Mouse (Mus musculus): Measurements from ENCODE around the gene Gse1.

Gene Gse1

DNA sequence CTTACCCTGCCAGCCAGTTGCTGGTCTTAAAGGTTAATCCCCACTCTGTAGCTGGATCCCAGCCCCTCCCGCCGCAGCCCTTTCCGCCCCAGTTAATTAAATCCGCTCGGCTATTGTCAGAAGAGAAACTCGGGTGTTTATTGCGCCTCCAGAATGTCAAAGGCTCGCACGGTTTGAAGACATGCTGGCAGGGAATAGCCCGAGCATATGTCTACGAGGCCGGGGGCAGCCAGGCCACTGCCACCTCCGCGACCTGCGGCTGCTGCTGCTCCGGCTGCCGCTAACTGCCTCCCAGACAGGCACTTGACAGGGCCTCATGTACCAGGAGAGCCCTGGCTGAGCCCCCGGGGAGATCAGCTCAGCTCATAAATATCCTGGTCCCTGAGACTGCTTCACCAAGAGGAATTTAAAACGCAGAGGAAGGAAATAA lies 276.8 kb downstream of the Gse1 start:
- peak; percentile 55 to 64 for DNase-seq

DNA sequence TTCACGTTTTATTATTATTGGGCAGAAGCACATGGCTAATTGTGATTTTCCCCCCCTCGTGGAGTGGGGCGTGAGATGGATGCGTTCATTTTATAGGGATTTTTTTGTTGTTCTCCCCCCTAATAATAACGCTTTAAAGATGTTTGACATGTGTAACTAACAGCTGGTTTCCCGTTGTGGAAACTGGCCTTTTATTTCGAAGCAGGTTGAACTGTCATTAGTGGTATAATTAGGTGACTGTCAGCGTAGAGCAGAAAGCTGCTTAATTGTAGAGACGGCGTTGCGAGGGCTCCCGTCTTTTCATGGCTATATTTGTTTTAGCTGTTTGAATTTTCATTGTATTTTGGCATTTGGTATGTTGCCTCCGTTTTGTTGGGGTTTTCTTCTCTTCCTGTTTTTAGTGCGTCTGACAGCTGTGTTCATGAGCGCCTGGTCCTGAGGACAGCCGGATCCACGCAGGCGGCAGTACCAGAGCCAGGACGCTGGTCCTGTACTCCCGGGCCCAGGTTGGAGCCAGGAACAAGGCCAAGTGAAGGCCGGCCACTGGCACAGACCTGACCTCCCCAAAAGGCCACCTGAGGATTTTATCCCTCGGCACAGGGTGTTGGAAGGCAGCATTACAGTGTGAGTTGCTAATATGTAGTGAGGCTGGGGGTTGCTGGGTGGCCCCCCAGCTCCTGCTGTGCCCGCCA lies 277.5 kb downstream of the Gse1 start:
- DNase-seq = peak in 1 of 2 experiments; percentile 51

DNA sequence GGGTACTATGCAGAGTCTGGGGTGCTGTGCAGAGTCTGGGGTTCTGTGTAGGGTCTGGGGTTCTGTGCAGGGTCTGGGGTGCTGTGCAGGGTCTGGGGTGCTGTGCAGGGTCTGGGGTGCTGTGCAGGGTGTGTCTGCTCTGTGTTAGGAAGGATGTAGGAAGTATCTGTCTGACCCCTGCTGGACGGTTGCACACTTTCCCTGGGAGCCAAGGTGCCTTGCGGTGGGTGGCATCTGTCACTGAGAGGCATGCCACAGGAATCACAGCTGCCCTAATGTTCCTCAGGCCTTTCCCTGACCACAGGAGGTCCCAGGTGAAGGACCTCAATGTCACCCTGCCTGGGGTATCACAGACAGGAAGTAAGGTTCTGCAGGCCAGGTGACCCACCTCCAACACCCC lies 278.3 kb downstream of the Gse1 start:
- DNase-seq = peak; percentile 61 to 69

DNA sequence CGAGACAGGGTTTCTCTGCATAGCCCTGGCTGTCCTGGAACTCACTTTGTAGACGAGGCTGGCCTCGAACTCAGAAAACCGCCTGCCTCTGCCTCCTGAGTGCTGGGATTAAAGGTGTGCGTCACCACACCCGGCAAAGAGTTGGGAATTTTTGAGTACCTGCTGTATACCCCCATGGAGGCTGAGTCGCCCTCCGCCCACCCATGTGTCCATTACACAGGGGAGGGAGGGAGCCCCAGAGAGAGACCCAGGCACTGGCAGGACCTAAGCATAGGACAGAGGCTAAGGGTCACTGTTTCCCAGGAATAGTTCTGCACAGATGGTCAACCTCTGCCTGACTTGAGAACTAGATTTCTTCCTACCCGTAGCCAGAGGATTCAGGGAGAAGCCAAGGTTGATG lies 279.0 kb downstream of the Gse1 start:
- no peak for DNase-seq

DNA sequence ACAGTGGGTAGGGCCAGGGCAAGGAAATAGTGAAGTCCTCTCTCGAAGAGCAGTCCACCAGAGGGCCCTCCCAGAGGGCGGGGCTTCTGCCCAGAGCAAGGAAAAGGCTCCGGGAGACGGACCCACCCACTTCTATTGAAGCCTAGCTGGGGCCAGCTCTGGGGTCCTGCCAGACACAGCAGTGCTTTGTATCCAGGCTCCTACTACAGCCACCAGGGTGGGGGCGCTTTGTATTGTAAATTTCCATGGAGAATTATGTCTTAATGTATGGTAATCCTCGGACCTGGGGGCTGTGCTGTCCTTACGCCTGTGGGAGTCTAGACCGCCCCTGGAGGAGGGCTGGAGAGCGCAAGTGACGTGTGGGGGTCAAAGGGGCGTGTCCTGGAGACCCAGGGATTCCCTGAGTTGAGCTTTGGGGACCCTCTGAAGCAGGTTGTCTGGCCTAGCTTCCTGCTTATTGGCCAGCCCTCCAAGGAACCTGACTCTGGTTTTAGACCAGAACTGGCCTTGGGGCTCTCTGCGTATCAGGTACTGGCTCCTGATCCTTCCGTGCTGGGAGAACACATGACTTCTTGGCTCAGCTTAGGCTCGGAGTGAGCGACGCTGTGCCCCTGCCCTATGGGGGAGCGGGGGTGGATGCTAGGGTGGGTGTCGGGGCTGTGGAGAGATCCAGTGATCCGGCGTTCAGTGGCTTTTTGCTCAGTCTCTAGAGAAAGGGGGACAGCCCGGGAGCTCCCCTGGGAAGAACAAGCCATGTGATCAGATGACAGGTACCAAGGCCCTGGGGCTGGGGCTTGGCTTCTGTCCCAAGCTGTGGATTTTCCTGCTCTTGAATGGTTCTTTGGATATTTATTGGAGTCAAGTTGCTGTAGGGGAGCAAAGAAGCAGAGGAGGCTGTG lies 281.1 kb downstream of the Gse1 start:
- DNase-seq = no peak

DNA sequence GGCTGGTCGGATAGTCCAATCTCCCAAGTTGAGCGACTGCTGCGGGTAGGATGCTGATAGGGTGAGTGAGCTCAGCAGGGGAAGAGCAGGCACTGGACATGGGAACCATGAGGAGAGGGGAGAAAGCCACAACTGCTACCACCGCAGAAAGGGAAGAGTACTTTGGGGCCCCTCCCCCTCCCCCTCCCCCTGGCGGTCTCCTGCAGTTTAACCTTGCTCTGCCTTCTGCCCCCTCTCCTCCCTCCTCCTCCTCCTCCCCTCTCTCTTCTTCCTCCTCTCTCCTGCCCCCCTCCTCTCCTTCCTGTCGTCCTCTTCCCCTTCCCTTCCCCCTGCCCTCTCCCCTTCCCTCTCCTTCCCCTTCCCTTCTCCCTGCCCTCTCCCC lies 281.8 kb downstream of the Gse1 start:
- DNase-seq = no peak

DNA sequence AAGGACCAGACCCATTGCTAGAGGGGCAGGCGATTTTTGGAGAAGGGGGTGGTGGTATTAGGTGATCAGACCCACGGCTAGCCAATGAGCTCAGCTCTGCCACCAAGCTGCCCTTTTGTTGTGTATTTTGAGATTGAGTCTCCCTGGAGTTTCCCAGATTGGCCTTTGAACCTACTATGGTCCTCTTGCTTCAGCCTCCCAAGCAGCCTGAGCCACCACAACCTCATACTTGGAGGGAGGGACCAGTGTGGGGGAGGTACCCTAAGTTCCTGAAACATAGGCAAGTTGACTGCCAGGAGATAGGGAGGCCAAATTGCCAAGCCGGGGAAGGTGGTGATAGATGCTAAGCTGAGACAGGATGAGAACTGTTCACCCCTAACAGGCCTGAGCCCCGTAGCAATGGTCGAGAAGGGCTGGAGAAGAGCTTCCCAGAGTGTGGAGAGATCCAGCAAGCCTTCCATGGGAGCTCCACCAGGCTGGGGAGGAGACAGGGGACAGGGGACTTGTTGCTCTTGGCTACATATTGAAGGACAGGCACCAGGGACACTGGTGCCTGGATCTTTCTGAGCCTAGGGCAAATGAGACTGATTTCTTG lies 282.7 kb downstream of the Gse1 start:
- DNase-seq = no peak

DNA sequence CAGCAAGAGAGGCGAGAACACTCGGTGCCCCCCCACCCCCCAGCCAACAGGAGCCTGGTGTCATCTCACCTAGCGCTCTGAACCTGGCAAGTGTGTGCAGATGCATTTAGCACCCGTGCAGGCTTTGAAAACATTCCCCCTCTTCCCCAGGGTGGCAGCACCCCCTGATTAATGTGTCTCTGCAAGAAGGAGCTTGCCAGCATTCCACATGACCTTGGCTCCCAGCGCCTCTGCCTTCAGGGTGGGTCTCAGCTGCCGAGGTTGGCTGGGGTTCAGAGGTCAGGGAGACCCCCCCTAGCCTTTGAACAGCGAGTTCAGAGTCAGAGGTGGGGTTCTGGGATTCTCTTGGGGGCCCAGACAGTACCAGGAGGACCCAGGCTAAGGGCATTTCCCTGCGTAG lies 283.5 kb downstream of the Gse1 start:
- no peak for DNase-seq

DNA sequence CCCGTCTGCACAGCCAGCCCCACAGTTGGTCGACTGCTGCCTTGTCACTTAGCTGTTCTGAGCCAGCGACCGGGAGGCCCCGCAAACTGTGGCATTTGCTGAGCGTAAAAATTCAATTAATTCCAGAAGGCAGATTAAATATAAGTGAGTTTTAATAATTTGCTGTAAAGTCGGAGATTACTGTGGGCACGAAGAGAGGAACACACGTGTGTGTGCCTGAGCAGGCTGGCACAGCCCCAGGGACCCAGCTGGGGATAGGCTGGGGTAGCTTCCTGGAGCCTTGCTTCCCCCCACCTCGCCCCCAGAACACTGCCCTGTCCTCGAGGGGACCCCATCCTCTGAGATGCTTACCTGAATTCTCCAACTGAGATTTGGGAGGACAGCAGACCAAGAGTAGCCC lies 284.1 kb downstream of the Gse1 start:
- peak in 1 of 2 experiments; percentile 39 for DNase-seq

DNA sequence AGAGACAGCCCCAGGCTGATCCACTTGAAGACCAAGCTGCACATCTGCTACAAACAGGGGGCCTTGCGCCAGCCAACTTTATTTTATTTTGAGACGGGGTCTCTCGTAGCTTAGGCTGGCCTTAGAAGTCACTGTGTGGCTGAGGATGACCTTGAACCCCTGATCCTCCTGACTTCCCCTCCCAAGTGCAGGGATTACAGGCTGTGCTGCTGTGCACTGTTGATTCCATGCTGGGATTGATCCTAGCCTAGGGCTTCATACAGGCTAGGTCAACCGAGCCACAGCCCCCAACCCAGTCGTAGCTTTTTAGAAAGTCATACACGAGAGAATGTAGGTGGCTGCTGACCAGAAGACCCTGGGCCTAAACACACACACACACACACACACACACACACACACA lies 284.9 kb downstream of the Gse1 start:
- DNase-seq = no peak

DNA sequence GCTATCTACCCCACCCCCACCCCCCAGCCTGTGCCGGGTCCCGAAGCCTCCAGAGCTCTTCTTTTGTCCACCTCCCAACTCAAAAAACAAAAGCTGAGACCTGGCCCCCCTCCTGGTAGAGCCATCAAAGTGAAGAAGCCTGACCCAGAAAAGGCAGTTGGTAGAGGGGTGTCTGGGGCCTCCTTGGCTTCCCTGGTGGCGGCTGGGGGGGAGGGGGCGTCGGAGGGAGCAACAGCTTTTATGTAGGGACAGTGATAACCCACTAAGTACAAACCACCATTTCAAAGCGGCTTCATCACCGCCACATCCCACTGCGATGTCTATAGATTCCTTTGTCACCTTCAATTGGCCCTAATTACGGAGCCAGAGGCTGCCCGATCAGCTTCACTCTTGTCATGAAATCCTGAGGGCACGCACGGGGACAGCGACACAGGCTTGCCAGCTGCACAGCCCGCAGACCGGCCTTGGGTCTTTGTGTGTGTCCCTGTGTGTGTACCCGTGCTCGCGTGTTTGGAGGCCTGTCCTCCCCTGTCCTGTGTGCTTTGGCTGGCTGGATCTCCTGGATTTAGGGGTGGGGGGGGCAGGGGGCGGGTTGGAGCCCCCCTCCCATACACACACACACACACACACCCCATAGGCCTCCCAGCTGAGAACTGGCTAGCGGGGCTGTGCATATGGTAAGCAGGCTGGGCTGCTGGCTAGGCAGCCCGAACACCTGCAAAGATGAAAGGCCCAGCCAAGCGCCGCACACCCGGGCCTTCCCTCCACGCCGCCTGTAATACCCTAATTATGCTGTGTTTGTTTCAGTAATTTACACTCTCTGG lies 285.6 kb downstream of the Gse1 start:
- DNase-seq = peak; percentile 61 to 71

DNA sequence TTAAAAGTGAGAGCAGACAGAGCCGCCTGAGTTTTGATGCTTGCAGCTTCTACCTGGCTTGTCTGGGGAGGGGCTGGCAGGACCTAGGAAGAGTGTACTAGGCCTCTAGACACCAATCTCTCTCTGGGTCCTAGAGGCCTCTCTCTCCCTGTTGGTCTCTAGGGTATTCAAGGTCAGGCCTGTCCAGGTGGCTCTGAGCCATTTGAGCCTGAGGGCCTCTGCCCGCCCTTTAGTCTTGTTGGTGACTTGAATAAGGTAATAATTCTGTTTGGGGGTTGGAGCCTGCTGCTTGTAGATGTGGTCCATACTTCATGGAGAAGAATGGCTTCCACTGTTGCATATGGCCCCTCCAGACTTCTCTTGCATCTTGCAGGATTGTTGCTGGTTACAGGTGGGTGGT lies 287.0 kb downstream of the Gse1 start:
- DNase-seq = no peak

DNA sequence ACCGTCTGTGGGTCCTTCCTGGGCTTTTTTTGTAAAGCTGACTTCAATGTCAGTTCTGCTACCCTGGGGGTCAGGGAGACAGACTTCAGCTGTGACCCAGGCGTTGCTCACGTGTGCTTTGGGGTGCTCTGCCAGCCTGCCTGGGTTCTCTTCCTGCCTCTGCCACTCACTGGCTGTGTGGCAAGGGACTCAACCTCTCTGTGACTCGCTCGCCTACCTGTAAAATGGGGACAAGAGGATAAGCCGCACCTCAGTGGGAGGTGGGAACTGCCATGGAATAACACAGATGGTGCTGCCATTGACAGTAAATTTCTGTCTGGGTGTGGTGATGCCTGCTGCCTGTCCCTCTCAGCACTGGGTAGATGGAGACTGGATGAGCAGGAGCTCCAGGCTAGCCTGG lies 287.4 kb downstream of the Gse1 start:
- no peak for DNase-seq

DNA sequence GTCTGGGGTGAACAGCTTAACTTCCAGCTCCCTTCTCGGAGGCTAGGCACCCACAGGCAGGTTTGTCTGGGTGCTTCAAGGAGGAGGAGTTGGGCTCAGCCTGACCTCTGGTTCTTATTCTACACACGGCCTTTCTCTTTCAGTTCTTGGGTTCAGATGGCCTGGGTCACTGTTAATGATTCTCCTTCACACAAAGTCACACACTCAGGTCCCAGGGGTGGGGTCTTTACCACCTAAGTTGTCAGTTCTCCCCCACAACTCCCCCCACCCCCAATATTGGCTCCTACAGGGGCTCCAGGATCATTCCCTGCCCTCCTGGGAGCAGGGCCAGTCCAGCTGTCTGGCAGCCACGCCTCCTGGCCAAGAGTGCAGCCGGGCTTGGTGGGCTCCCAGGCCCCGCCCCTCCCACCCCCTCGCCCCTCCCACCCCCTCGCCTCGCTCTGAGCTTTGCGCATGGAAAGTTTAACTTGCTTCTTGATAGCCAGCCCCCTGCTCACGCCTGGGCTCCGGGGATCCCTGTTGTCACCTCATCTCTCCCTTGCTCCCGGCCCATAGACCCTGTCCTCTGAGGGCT lies 288.0 kb downstream of the Gse1 start:
- no peak for DNase-seq

DNA sequence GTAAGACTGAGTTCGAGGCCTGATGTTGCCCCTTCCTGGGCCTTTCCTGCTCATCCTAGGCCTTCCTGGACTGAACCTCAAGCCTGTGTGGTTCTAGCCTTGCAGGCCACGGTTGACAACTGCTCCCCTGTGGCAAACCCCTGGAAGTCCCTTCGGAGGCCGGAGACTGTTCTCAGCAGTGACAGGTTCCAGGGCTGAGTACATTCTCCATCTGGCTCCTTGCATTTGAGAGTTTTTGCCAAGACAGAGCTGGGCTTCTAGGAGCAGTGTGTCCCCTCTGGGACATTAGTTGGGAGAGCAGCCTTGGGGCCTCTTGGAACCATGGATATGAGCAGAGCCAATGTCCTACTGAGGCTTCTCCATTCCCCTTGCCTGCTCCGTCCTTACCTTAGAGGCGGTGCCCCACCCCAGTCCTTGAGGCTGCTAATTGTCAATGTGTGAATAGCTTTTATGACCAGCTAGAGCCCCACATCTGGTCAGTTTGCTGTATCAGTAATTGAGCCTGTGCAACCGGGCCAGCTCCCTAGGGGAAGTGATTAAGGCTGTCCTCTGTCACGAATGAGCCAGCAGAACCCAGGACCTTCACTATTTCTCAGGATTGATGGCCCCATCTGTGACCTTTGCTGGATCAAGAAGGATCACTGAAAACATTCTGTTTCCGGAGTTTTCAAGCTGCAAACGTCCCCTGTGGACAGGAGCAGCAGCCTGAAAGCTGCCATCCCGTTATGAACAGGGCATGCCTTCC lies 289.6 kb downstream of the Gse1 start:
- no peak for DNase-seq

DNA sequence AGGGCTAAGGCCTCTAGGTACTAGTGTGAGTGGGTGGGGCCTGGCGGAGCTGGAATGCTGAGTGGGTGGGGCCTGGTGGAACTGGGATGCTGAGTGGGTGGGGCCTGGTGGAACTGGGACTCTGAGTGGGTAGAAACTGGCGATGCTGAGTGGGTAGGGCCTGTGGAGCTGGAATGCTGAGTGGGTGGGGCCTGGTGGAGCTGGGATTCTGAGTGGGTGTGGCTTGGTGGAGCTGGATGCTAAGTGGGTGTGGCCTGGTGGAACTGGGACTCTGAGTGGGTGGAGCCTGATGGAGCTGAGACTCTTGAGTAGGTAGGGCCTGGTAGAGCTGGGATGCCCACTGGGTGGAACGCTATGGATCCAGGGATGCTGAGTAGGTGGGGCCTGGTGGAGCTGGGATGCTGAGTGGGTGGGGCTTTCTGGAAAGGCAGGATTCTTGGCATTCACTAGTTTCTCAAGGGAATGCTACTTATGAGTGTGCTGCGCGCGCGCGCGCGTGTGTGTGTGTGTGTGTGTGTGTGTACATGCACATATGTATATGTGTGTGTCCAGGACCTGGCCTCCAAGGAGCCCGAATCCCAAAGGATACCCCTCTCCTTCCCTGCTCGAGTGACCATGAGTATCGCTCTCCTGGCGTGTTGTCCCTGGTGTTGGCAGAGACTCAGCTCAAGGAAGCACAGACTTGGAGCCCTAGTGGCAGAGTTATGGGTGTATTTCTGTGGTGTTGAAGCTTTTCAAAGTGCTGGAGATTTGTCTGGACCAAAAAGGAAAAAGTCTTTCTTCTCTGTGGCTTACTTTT lies 290.7 kb downstream of the Gse1 start:
- no peak for DNase-seq

DNA sequence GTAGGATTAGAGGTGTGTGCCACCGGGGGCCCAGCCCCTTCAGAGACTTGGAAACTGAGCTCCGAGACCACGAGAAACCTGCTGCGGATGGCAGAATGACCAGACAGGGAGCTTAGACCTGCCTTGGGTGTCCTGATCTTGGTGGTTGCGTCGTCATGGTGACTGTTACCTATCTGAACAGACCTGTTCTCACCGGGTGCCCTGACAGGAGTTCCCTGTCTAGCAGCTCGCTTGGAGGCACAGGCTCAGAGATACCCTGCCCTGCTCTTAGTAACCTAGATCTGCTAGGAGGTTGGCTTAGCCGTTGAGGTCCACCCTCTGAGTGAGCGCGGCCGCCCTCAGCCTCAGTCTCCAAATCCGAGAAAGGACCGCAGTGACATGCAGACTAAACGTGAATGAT lies 292.0 kb downstream of the Gse1 start:
- no peak for DNase-seq

DNA sequence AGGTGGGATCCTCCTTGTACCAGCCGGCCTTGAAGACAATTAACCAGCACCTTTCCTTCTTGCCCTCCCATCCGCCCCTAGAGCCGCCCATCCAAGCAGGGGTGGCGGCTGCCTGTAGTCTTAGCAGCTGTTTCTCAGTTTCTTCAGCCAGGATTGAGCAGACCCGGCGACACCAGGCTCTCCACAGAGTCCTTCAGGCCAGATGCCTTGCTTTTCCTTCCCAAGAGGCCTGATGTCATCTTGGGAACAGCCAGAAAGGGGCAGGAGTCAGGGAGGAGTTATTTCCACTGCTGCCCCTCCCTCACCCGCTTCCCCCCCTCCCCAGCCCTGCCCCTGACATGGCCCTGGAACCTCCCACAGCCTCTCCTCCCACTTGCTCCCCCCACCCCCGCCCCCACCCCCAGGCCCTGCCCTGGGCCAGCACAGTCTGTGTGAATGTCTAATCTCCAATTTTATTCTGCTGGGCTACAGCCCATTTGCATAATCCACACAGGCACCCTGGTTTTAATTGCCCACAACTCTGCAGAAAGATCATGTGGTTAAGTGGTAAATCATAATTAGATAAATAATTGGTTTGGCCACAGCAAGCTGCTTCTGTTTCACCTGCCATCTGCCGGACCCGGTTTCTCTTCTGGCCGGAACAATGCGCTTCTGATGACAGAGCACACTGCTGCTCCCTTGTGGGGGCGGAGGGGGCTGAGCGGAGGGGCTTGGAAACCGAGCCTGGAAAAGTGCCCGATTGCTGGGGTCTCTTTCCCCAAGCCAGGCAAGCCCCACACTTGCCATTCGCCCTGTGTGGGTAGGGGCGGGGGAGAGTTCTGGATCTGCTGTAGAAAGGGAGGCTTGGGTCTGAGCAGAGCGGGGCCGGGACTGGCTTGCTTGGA lies 292.7 kb downstream of the Gse1 start:
- DNase-seq = no peak

DNA sequence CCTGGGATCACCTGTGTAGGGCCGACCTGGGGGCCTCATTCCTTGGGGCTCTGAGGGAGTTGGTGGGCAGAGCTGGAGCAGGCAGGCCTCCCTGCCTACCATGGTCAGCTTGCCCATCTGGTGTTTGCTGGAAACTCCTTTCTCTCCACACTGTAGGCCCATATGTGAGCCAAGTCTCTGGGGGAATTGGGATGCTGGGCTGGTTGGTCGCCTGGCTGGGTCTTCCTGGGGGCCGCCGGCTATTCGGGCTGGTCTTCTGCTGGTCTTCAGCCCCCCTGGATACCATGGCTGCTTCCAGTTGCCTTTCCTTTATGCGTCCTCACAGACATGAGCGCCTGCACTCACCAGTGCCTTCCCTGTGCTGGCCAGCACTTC lies 293.3 kb downstream of the Gse1 start:
- DNase-seq = no peak

DNA sequence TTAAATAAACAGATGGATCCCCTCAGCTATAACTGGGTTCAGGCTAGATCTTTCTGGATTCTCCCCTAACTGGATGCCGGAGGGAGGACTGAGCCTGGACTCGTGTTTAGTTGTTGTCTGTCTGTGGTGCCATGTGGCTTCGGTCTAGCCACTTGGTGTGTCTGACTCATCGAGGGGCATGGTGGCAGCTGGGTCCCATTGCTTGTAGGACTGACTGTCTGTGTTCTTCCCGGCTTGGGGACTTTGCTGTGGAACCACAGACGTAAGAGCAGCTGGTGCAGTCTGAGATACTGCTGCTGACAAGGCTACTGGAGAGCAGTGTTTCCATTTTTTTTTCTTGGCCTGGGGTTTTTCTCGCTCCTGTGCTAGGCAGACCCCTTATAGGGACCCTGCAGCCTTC lies 295.4 kb downstream of the Gse1 start:
- DNase-seq = no peak

All from thymus, postnatal 36 days (tissue).